8 mouse cellular contexts compared by ENCODE assay signal in genomic region chr11:103142441-103143182, GRCm38 (mm10). TPM values are rescaled to one million over a fixed set of nuclear protein-coding genes. Genes with fewer than 3 reads are reported as not detected.
DNase-seq lines count a peak whose midpoint lies in the region; ATAC-seq lines count a peak whose summit lies in the region.

No protein-coding gene starts in this region.

- no peak overlapping the region for H3K9ac ChIP-seq in intestine, embryonic 14.5 days (ENCODE audit: low read length)

- peaks cover 31% of the 10 kb centered on the region for H3K4me1 ChIP-seq in intestine, embryonic 14.5 days (replicated peaks; ENCODE audit: control insufficient read depth, insufficient read depth, low read length)

- peak overlapping the region; percentile 89 for H3K27ac ChIP-seq in intestine, embryonic 14.5 days (ENCODE audit: low read depth)

- H3K9me3 ChIP-seq in intestine, embryonic 14.5 days (ENCODE audit: control insufficient read depth, low read length) = no peaks in the 10 kb centered on the region

- no peaks in the 10 kb centered on the region for H3K27me3 ChIP-seq in intestine, embryonic 14.5 days (replicated peaks; ENCODE audit: control insufficient read depth, insufficient read depth, low read length)

- WGBS in intestine, embryonic 14.5 days = 25% methylated on average over 8 of the region's 8 CpGs

- ATAC-seq in intestine, embryonic 14.5 days (replicated peaks; ENCODE audit: low FRiP score, low TSS enrichment, low read depth) = 0 out of 2 replicates have a peak, but pooled peaks have one; percentile 21

- H3K36me3 ChIP-seq in intestine, embryonic 14.5 days (ENCODE audit: control insufficient read depth, insufficient read depth, low read length) = peaks cover 9% of the 10 kb centered on the region

- DNase-seq in gastrocnemius, postnatal 14 days = peak; percentile 59
- no peak for DNase-seq in gastrocnemius, postnatal 10 days
- DNase-seq in cerebellum, postnatal 10 days = peak; percentile 90 to 92
- DNase-seq in frontal cortex, postnatal 14 days (ENCODE audit: low spot score in 2 of 2) = peak; percentile 78 to 87
- DNase-seq in intestine, embryonic 14.5 days (ENCODE audit: low spot score) = peak; percentile 69
- peak; percentile 66 to 91 for DNase-seq in left cerebral cortex, adult 8-10 months (ENCODE audit: low spot score in 2 of 2)
- peak; percentile 92 for DNase-seq in lung, postnatal 36 days
- peak; percentile 85 for DNase-seq in right cerebral cortex, postnatal 25 days

- peak overlapping the region; percentile 15; the same call in 1 of the 2 replicates for H3K4me3 ChIP-seq in intestine, embryonic 14.5 days (ENCODE audit: low read depth, low read length)

- H3K4me2 ChIP-seq in intestine, embryonic 14.5 days (ENCODE audit: low read length) = peak overlapping the region; percentile 37

- intact Hi-C loops in gastrocnemius, postnatal 14 days (cut with DNase I; ENCODE audit: low total_unique reads) = no loop called here

RNA-seq across cellular contexts. Expression of gene Hexim2, which starts 10.4 kb away (rescaled TPM):
- 1 to 10 TPM; 2.7 to 3.8 TPM for total RNA-seq in gastrocnemius, postnatal 14 days (2021)
- total RNA-seq in gastrocnemius, postnatal 10 days (2021) = 1 to 10 TPM; 5.8 to 6.7 TPM
- polyA plus RNA-seq in intestine, embryonic 14.5 days (2014; fragmentation: Nextera tagmentation; extraction: Ambion mirVana) = 6.9 and 9.7 TPM in 2 replicates
- 10 to 100 TPM; 13.4 to 18.1 (median 16.5) TPM for total RNA-seq in left cerebral cortex, adult 8-10 months (2022)

RNA-seq across cellular contexts. Expression of gene Hexim1, which starts 26.6 kb away (rescaled TPM):
- total RNA-seq in gastrocnemius, postnatal 14 days (2021) = 10 to 100 TPM; 20.7 to 21.5 TPM
- 10 to 100 TPM; 24.0 to 26.7 TPM for total RNA-seq in gastrocnemius, postnatal 10 days (2021)
- 6.8 and 6.9 TPM in 2 replicates for polyA plus RNA-seq in intestine, embryonic 14.5 days (2014; fragmentation: Nextera tagmentation; extraction: Ambion mirVana)
- total RNA-seq in left cerebral cortex, adult 8-10 months (2022) = 10 to 100 TPM; 34.4 to 38.5 (median 35.6) TPM

RNA-seq across cellular contexts. Expression of gene Fmnl1, which starts 28.3 kb away (rescaled TPM):
- total RNA-seq in gastrocnemius, postnatal 14 days (2021) = 1 to 10 TPM; 6.7 to 7.3 TPM
- total RNA-seq in gastrocnemius, postnatal 10 days (2021) = 1 to 10 TPM; 6.3 to 8.9 TPM
- 3.1 and 3.6 TPM in 2 replicates for polyA plus RNA-seq in intestine, embryonic 14.5 days (2014; fragmentation: Nextera tagmentation; extraction: Ambion mirVana)
- total RNA-seq in left cerebral cortex, adult 8-10 months (2022) = 100 to 1,000 TPM in 3 of 4 experiments, 10 to 100 TPM in 1; 81.7 to 115 (median 108) TPM

RNA-seq across cellular contexts. Expression of gene Acbd4, which starts 41.1 kb away (rescaled TPM):
- total RNA-seq in gastrocnemius, postnatal 14 days (2021) = 10 to 100 TPM; 30.0 to 35.7 TPM
- 10 to 100 TPM; 34.9 to 50.5 TPM for total RNA-seq in gastrocnemius, postnatal 10 days (2021)
- polyA plus RNA-seq in intestine, embryonic 14.5 days (2014; fragmentation: Nextera tagmentation; extraction: Ambion mirVana) = 13.0 and 14.5 TPM in 2 replicates
- 10 to 100 TPM; 82.6 to 93.2 (median 88.7) TPM for total RNA-seq in left cerebral cortex, adult 8-10 months (2022)

RNA-seq across cellular contexts. Expression of gene Plcd3, which starts 41.2 kb away (rescaled TPM):
- total RNA-seq in gastrocnemius, postnatal 14 days (2021) = 1 to 10 TPM; 4.5 TPM
- 1 to 10 TPM; 5.8 to 8.6 TPM for total RNA-seq in gastrocnemius, postnatal 10 days (2021)
- 1.9 and 2.1 TPM in 2 replicates for polyA plus RNA-seq in intestine, embryonic 14.5 days (2014; fragmentation: Nextera tagmentation; extraction: Ambion mirVana)
- total RNA-seq in left cerebral cortex, adult 8-10 months (2022) = 10 to 100 TPM; 17.5 to 20.3 (median 18.0) TPM

Comparison
In these comparisons a context has a peak if more than half of its experiments do, and no peak if none do; other contexts are left out.
1. RNA of gene Fmnl1, which starts 28.3 kb away (total RNA-seq): 81.7 to 115 TPM in left cerebral cortex, adult 8-10 months; 6.3 to 8.9 TPM in gastrocnemius, postnatal 10 days and 6.7 to 7.3 TPM in gastrocnemius, postnatal 14 days; every median in the first group is over 4 times any median in the second.